Mouse (Mus musculus) bone marrow macrophage, adult 2 months (primary cell): ENCODE results near the gene Map3k7. TPM values are rescaled to one million over a fixed set of nuclear protein-coding genes. Genes with fewer than 3 reads are reported as not detected.

ENCODE experiments used
- H3K27ac ChIP-seq: 2 replicates; pipeline ENCODE4 v1.5.1; 2012; ENCODE audit warnings: low read depth, low read length; ENCODE audit not compliant: insufficient read depth
- H3K4me1 ChIP-seq: 2 replicates; pipeline ENCODE4 v1.6.1; 2012; ENCODE audit warnings: low read length; ENCODE audit not compliant: control insufficient read depth, insufficient read depth
- H3K4me3 ChIP-seq: 2 replicates; pipeline ENCODE4 v1.5.1; 2012; ENCODE audit warnings: mild to moderate bottlenecking, low read length, moderate library complexity; ENCODE audit not compliant: insufficient read depth
- CTCF ChIP-seq: IDR thresholded peaks from 2 replicates; pipeline ENCODE4 v1.5.1; 2012; ENCODE audit warnings: low read depth, mild to moderate bottlenecking, low read length, moderate library complexity
- POLR2A ChIP-seq: IDR thresholded peaks from 2 replicates; pipeline ENCODE4 v1.6.1; 2012; ENCODE audit warnings: mild to moderate bottlenecking, low read depth, low read length, borderline replicate concordance
- polyA plus RNA-seq: library from polyadenylated mRNA; stranded (reverse); fragments of >200 nt; gene quantifications from 2 replicates; pipeline ENCODE4 v1.2.4, GENCODE M21; 2012; ENCODE audit not compliant: missing spikeins, insufficient read depth, insufficient read length

The Map3k7 gene
- polyA plus RNA-seq: 30.0 and 30.7 TPM in 2 replicates

GRCm38 (mm10) chr4:31963354-31964193 lies at the start of gene Map3k7:
Gene Map3k7 (plus strand): TSS chr4:31964097.
- Histone ChIP-seq H3K4me1 (peaks cover 16% of the 10 kb centered on the region), H3K4me3 (peak within 1 kb of the TSS; percentile 98), H3K27ac (peak within 1 kb of the TSS; percentile 97)
- TF ChIP-seq CTCF (no peak), POLR2A (no peak)

DNA sequence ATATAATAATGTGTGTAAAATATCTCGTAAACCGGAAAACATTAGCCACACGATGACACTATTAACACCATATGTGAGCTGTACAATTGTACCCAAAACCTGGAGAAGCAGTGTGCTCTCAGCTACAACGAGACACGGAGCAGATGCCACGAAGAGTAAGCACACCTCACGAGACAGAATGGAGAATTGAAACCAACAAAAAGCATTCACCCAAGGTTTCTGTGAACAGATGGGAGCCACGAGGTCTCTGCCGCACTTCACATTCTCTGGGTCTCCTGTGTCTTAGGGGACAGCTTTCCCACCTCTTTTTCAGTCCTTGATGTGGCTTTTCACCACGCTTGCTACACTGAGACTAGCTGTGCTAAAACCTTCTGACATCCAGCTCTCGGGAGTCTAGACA lies 48.8 kb upstream of the Map3k7 start:
- TF ChIP-seq CTCF (no peak), POLR2A (no peak)
- Histone ChIP-seq H3K27ac (no peak overlapping the region), H3K4me3 (no peak overlapping the region), H3K4me1 (peaks cover 3% of the 10 kb centered on the region)

- Histone ChIP-seq H3K4me1 (no peaks in the 10 kb centered on the region), H3K27ac (no peak overlapping the region), H3K4me3 (no peak overlapping the region)
- TF ChIP-seq POLR2A (no peak), CTCF (no peak)
Measured at GRCm38 (mm10) chr4:31918717-31919116, 45.2 kb upstream of the Map3k7 start.

DNA sequence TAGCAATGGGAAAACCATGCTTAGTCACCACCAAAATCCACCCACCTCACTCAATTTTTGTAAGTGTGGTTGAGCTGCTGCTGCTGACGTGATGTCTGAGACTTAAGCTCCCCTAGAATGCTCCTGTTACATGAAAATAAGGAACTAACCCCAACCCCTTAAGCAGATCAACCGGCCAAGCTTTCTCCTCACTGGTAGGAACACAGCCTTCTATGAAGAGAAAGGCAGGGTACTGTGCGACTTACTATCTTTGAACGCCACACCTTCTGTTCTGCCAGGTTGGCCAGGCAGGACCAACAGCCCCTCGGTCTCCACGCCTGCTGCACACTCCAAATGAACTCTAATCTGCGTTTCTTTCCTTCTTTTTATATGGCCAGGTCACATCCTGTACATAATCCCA lies 41.7 kb upstream of the Map3k7 start:
- Histone ChIP-seq H3K4me1 (no peaks in the 10 kb centered on the region), H3K4me3 (no peak overlapping the region), H3K27ac (no peak overlapping the region)
- no peak for TF ChIP-seq POLR2A
- TF ChIP-seq CTCF: no peak

GRCm38 (mm10) chr4:31923437-31923836 lies 40.5 kb upstream of the Map3k7 start:
- no peaks in the 10 kb centered on the region for H3K4me1 ChIP-seq
- H3K4me3 ChIP-seq: no peak overlapping the region
- H3K27ac ChIP-seq: no peak overlapping the region
- TF ChIP-seq CTCF (no peak), POLR2A (no peak)

DNA sequence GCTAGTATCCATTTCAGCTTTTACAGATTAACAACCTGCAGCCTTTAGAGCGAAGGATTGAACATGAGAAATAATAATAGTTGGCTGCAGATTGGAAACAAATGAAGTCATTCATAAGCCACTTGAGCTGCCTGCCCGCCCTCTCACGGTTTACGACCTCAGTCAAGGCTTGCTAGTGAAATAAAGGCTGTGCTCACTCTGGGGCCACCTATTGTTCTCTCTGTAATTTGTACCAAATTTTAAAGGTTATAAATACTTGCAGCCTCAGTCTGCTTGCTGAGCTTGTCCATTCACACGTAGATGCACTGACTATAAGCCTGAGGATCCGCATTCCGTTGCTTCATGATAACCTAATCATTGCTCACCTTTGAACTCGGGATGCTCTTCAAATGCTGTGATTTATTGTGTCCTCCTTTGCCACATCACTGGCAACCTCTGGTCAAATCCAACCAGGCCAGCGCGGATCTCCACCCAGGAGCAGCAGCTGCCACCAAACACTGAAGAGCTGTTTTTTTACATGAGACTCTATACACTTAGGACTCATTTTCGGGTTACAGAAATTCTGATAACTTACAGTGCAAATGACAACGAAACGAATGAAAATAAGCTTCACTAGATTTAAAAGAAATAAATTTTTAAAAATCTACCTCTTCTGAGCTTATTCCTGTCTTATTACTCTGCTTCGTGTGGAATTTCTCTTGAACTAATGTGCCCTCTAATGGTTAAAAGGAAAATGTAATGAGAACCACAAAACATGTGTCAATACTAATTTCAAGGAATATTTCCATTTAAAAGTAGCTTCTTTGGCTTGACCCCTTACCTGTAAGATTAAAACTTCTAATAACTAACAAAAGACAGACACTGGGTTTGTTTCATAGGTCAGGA lies 39.4 kb upstream of the Map3k7 start:
- TF ChIP-seq CTCF (no peak), POLR2A (no peak)

GRCm38 (mm10) chr4:31933171-31933570 lies 30.7 kb upstream of the Map3k7 start:
- Histone ChIP-seq H3K4me3 (no peak overlapping the region), H3K27ac (no peak overlapping the region), H3K4me1 (peaks cover 12% of the 10 kb centered on the region)
- no peak for TF ChIP-seq POLR2A
- TF ChIP-seq CTCF: no peak

More for the DNA sequence above, 39.4 kb upstream of the Map3k7 start:
- Histone ChIP-seq H3K27ac (no peak overlapping the region), H3K4me1 (no peaks in the 10 kb centered on the region), H3K4me3 (no peak overlapping the region)

GRCm38 (mm10) chr4:31935831-31936306 lies 28.0 kb upstream of the Map3k7 start:
- TF ChIP-seq CTCF (no peak), POLR2A (no peak)
- peaks cover 12% of the 10 kb centered on the region for H3K4me1 ChIP-seq
- H3K27ac ChIP-seq: no peak overlapping the region
- H3K4me3 ChIP-seq: no peak overlapping the region

DNA sequence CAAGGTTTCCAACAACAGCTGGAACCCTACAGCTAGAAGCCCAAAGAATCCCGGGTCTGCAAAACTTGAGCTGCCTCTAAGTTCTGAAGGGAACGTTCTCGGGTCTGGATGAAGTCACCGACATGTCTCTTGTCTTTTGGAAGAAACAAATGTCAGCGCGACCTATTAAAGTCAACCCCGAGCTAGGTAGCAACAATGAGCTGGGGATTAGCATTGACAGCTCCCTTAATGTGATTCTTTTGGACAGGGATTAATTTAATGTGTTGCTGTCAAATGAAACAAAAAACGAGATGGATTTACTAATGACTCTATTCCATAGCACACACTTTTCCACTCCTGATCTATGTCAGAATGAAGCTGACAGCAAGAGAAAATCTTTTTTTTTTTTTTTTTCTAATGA lies 27.5 kb upstream of the Map3k7 start:
- Histone ChIP-seq H3K4me1 (peaks cover 12% of the 10 kb centered on the region), H3K4me3 (no peak overlapping the region), H3K27ac (no peak overlapping the region)
- TF ChIP-seq CTCF (no peak), POLR2A (no peak)

GRCm38 (mm10) chr4:31936911-31937375 lies 27.0 kb upstream of the Map3k7 start:
- TF ChIP-seq CTCF (no peak), POLR2A (no peak)
- Histone ChIP-seq H3K4me3 (no peak overlapping the region), H3K27ac (no peak overlapping the region), H3K4me1 (peaks cover 16% of the 10 kb centered on the region)
